Mouse (Mus musculus) erythroblast, adult 5-6 weeks (primary cell): ENCODE measurements around the gene Nr2f6. TPM values are rescaled to one million over a fixed set of nuclear protein-coding genes. Genes with fewer than 3 reads are reported as not detected.
A peak's percentile ranks its signal among the peaks of the same experiment; 100 is the strongest.

Experiments
- ATAC-seq: replicated peaks from 2 replicates; pipeline ENCODE4 v1.8.0; 2016; ENCODE audit warnings: moderate number of reproducible peaks, mild to moderate bottlenecking, moderate TSS enrichment, inconsistent platforms; ENCODE audit not compliant: poor library complexity, low FRiP score, severe bottlenecking
- total RNA-seq, 2 experiments: library from RNA; stranded (forward) in 1 of 2; stranded (reverse) in 1 of 2; fragments of 150-400 nt in 1 of 2; fragments of 200-764, 138-1000 nt in 1 of 2; gene quantifications; 2 replicates each; pipeline versions ENCODE4 v1.2.3 to v1.2.4; 2015 to 2017; ENCODE audit warnings: low replicate concordance in 2 of 2

The Nr2f6 gene
- 1.7 and 6.9 TPM in 2 replicates for total RNA-seq (2015; ENCODE audit: low replicate concordance)
- total RNA-seq (2017; ENCODE audit: low replicate concordance) = 0.42 and 0.94 TPM in 2 replicates

DNA sequence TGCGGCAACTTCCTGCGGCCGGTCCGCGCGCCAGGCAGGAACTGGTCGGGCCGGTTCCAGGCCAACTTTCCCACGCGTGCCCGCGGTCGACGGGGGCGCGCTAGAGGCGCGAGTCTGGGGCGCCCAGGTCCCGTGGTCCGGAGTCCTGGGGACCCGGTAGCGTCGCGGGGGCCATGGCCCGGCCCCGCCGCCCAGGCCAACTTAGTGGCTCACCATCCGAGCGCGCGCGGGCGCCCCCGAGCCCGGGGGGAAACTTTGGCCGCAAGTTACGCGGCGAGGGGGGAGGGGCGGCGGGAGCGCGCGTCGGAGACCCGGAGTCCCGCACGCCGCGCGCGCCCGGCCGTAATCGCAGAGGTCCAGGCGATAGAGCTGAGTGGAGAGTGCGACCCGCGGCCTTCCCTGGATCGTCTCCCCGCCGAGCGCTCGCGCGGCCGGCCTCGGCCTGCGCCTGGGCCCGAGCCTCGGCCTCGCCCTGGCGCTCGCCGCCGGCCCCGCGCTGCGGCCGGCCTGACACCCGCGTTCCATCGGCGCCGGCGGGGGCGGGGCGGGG lies at the start of gene Nr2f6:
Gene Nr2f6 (minus strand): TSS at position 540 of the 550 bp plus-strand sequence.
- no peak for ATAC-seq

DNA sequence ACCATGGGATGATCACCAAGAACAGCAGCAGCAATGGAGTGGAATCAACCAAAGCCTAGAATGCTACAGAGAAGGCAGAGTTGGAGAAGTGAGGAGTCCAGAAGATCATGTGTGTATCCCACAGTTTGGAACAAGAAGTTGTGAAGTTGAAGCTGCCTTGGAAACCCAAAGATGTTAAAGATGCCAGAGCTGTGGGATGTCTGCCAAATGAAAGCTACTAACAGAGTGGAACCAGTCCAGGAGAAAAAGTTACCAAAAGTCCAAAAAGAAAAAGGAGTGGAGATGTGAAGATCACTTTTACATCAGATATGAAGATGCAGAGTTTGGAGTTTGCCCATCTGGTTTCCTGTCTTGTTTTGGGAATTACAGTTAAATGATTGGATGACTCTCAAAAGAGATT lies 40.4 kb upstream of the Nr2f6 start:
- no peak for ATAC-seq

DNA sequence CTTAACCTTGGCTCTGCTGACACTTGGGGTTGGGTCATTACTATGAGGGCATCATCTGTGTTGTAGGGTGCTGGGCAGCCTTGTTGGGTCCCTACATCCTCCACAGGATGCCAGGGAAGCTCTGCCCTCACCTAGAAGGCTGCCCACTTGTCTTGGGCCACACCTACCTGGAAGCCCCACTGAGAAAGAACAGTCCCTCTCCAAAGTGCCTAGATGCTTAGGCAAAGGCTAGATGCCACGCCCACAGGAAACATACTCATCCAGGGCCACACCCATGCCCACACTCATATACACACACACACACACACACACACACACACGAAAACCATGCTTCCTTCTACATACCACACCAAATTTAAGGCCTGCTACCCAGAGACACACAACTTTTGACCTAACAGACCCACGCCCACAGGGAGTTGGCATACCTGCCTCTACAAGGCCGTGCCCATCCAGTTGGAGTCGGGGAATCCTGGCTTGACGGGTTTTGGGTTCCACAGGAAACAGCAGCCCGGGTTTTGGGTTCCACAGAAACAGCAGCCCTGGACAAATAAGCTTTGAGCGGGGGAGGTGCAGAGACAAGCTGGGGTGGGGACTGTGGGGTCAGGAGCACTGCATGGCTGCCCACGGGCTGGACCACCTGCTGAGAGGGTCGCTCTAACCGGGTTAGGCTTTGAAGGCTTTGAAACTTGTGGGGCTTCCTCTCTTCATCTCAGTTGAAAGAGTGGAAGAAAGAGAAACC lies 29.9 kb upstream of the Nr2f6 start:
- ATAC-seq = no peak

GRCm38 (mm10) chr8:71408231-71408630 lies 26.5 kb upstream of the Nr2f6 start:
- no peak for ATAC-seq

- no peak for ATAC-seq
Observed at GRCm38 (mm10) chr8:71407441-71407840, 25.7 kb upstream of the Nr2f6 start.

DNA sequence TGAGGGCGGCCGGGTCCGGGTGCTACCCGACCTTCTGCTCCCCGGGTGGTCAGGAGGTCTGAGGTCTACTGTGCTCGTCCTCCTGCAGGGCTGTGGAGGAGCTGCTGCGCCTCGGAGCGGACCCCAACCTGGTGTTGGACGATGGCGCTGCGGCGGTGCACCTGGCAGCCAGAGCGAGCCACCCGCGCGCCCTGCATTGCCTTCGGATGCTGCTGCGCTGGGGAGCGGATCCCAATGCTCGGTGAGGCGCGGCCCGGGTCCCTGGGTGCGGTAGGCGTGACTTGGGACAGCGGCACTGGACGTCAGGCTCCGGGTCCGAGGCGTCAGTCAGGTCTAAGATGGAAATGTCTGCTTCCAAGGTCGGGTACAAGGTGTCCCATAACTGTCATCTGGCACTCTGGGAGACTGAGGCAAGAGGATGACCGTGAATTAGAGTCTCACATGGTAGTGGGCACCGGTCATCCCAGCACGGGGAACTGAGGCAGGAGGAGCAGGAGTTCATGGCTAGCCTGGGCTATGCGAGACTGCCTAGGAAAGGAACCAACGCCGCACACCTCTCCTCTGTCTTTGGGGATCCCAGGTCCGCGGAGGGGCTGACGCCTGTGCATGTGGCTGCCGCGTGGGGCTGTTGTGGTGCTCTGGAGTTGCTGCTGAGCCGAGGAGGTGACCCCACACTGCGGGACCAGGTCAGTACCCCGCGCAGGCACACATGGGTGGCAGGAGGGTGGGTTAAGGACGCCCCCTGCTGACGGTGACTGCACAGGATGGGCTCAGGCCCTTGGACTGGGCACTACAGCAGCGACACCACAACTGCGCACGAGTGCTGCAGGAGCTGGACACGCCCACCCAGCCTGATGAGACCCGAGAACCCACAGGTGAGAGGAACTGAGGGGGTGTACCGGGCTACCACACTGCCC lies 24.6 kb upstream of the Nr2f6 start:
- ATAC-seq = peak; percentile 68

GRCm38 (mm10) chr8:71405401-71406098 lies 23.8 kb upstream of the Nr2f6 start, which contains the start of gene Ankle1:
Gene Ankle1 (plus strand): TSS chr8:71406010.
- peak; percentile 86 for ATAC-seq

- ATAC-seq = no peak
Observed at GRCm38 (mm10) chr8:71404951-71405351, 23.2 kb upstream of the Nr2f6 start.

DNA sequence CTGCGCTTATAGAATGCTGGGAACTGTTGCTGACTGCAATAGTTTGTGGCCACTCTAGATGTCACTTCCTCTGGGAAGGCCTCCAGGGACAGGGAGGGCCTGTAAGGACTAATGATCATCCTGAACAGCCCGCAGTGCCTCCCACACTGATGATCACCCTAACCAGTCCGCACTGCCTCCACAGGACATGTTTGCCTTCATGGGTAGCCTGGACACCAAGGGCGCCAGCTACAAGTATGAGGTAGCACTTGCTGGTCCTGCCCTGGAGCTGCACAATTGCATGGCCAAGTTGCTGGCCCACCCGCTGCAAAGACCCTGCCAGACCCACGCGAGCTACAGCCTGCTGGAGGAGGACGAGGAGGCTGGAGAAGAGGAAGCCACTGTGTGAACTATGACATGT lies 22.3 kb upstream of the Nr2f6 start:
- no peak for ATAC-seq

GRCm38 (mm10) chr8:71403107-71403885 lies 21.5 kb upstream of the Nr2f6 start:
- ATAC-seq = no peak

DNA sequence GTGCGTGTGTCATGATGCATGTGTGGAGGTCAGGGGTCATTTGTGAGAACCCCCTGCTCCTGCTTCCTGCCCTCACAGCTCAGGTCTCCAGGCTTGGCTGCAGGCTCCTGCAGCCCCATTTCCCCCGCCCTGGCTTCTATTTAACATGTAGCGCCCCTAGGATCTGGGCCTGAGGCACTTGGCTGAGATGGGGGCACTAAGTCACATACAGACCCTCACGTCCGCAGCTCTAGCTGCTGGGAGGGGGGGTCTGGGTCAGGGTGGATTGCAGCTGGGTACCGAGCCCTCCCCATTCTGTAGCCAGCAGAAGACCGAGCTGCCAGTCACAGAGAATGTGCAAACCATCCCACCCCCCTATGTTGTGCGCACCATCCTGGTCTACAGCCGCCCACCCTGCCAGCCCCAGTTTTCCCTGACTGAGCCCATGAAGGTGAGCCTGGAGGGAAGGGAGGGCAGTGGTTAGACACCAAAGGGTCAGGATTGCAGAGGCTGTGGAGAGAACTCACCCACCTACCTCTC lies 20.7 kb upstream of the Nr2f6 start:
- no peak for ATAC-seq

DNA sequence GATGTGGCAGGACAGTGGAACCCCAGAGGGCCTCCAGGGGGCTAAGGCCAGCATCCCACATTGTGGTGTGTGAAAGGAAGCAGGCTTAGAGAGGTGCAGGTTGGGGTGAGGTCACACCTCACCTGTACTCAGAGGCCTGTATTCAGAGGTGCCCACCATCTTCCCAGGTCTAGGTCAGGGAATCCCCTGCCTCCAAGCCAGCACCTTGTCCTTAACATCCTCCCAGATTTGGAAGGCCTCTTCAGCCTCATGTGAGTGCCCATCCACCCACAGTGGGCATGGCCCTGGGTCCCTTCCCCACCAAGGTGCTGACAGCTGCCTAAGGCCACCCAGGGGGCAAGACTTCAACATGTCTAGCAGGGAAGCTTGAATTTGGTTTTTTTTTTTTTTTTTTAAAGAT lies 19.7 kb upstream of the Nr2f6 start:
- no peak for ATAC-seq

GRCm38 (mm10) chr8:71400826-71401225 lies 19.1 kb upstream of the Nr2f6 start:
- no peak for ATAC-seq

GRCm38 (mm10) chr8:71397701-71398100 lies 15.9 kb upstream of the Nr2f6 start:
- ATAC-seq = no peak

DNA sequence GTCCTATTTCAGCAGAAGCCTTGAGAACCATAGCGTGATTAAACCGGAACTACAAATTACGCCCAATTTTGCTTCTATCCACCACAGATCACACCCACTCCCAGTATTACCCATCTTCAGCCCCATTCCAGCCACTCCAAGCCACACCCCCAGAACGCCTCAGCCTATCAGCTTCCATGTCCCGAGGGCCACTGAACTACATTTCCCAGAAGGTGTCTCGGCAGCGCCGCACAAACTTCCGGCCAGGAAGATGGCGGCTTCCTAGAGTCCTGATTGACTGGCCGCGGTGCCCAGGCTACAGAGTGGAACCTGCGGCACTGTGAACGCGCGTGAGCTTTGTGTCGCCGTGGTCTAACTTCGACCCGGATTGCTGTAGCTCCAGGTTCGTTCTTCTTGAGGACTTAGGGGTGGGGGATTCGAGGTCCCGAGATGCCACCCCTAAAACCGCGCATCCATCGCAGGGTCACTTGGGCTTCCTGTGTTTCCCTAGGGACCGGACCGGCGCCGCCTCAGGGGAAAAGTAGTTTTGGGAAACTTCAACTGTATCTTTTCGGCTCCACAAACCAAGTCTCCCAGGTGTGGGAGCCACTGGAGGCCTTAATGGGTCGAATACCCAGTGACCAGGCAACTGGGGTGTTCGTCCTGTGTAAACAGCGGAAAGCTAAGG lies 15.0 kb upstream of the Nr2f6 start, which contains the start of gene Babam1:
Gene Babam1 (plus strand): TSS at position 223 of the 667 bp plus-strand sequence.
- ATAC-seq = peak; percentile 98

DNA sequence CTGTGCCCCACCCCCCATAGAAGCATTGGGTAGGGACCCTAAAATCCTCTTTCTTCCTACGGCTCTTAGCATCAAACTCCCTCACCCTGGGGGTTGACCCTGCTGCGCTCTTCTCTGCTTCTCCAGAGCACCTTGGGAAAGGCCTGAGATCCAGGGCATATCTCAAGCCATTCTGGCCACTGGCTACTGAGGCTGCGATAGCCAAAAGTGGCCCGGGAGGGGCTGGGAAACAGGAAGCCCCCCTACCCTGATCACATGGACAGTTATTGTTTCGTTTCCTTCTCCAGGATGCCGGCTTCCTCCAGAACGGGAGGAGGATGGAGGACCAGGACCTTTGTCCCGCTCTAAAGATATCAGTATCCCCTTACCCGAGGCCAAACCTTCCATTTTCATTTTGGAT lies 13.9 kb upstream of the Nr2f6 start, which contains the start of gene Ushbp1:
Gene Ushbp1 (minus strand): TSS at position 174 of the 400 bp plus-strand sequence.
- no peak for ATAC-seq

DNA sequence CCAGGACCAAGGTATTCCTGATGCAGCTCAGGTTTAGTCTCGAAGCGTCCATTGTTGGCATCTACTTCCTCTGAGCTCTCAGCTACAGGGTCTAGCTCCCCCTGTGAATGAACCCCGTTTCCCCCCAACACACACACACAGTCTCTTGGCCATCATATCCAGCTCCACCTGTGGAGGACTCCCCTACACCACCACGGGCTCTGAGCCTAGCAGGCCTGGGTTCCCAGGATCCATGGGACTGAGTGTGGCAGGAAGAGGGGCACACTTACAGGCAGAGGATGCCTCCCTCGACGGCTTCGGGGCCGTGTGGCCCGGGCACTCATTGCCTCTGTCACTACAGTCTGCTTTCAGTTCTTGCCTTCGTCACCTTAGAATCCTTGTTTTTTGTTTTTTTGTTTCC lies 13.3 kb upstream of the Nr2f6 start:
- no peak for ATAC-seq

DNA sequence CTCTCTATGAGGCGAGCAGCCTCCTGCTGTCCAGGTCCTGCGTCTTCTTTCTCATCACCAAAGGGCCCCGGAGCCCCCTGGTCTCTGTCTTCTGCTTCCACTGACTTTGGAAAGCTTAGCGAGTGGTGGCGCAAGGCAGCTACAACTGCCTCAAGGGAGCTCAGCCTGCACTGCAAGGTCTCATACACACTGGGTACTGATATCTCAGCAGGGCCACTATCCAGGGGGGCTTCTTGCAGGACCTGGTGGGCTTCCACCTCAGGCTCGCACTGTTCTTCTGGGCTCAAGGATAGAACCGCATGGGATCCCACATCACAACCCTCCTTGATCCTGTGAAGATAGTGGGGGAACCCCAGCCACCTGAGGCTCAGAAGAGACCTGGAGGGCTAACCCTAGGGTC lies 12.7 kb upstream of the Nr2f6 start:
- no peak for ATAC-seq
